Mouse (Mus musculus) hindbrain, embryonic 14.5 days (tissue): ENCODE measurements around the gene Jag2. TPM values are rescaled to one million over a fixed set of nuclear protein-coding genes. Genes with fewer than 3 reads are reported as not detected.

Source experiments
- ATAC-seq: fragments of 200-750 bp; cut with Nextera tagmentation; 2 replicates; pipeline ENCODE4 v1.8.0; 2017; ENCODE audit warnings: moderate number of reproducible peaks, mild to moderate bottlenecking, moderate TSS enrichment, moderate library complexity; ENCODE audit not compliant: low FRiP score
- DNase-seq: peaks from one replicate; pipeline ENCODE4 v3.0.0-alpha.2; 2015; ENCODE audit warnings: low spot score
- H3K27ac ChIP-seq: fragments of 300-500 bp; sonication (generic); 2 replicates; pipeline ENCODE4 v1.5.1; 2014; ENCODE audit warnings: mild to moderate bottlenecking, moderate library complexity
- H3K27me3 ChIP-seq: fragments of 300-500 bp; sonication (generic); 2 replicates; pipeline ENCODE4 v1.6.1; 2014; ENCODE audit warnings: mild to moderate bottlenecking, low read length, mixed read lengths; ENCODE audit not compliant: control insufficient read depth, insufficient read depth
- H3K36me3 ChIP-seq: fragments of 300-500 bp; sonication (generic); replicated peaks from 2 replicates; pipeline ENCODE4 v1.6.1; 2014; ENCODE audit not compliant: control insufficient read depth, insufficient read depth
- H3K4me1 ChIP-seq: fragments of 300-500 bp; sonication (generic); replicated peaks from 2 replicates; pipeline ENCODE4 v1.6.1; 2014; ENCODE audit warnings: antibody characterized with exemption, low read length, mixed read lengths; ENCODE audit not compliant: control insufficient read depth, insufficient read depth
- H3K4me2 ChIP-seq: fragments of 300-500 bp; sonication (generic); replicated peaks from 2 replicates; pipeline ENCODE4 v1.6.1; 2014; ENCODE audit warnings: mild to moderate bottlenecking, moderate library complexity
- H3K4me3 ChIP-seq: fragments of 300-500 bp; sonication (generic); replicated peaks from 2 replicates; pipeline ENCODE4 v1.5.1; 2014; ENCODE audit warnings: mild to moderate bottlenecking, low read length
- H3K9ac ChIP-seq: fragments of 300-500 bp; sonication (generic); 2 replicates; pipeline ENCODE4 v1.6.1; 2014
- H3K9me3 ChIP-seq: fragments of 300-500 bp; sonication (generic); 2 replicates; pipeline ENCODE4 v1.6.1; 2016; ENCODE audit warnings: low read length; ENCODE audit not compliant: control insufficient read depth
- WGBS: fragments of 180-500 bp; shearing (Covaris S2); extraction: QIAGEN DNeasy Blood & Tissue Kit; methylation state at CpG from one replicate; pipeline ENCODE4 v1.1.7; 2014; 5-methylcytosine and 5-hydroxymethylcytosine counted together
- polyA plus RNA-seq: library from polyadenylated mRNA; unstranded; fragments of >200 nt; fragmentation: Nextera tagmentation; extraction: Ambion mirVana; gene quantifications from 2 replicates; pipeline ENCODE4 v1.2.1, GENCODE M21; 2014

Jag2 gene
- polyA plus RNA-seq, 1 experiment from 2014 or later: 16.1 TPM

DNA sequence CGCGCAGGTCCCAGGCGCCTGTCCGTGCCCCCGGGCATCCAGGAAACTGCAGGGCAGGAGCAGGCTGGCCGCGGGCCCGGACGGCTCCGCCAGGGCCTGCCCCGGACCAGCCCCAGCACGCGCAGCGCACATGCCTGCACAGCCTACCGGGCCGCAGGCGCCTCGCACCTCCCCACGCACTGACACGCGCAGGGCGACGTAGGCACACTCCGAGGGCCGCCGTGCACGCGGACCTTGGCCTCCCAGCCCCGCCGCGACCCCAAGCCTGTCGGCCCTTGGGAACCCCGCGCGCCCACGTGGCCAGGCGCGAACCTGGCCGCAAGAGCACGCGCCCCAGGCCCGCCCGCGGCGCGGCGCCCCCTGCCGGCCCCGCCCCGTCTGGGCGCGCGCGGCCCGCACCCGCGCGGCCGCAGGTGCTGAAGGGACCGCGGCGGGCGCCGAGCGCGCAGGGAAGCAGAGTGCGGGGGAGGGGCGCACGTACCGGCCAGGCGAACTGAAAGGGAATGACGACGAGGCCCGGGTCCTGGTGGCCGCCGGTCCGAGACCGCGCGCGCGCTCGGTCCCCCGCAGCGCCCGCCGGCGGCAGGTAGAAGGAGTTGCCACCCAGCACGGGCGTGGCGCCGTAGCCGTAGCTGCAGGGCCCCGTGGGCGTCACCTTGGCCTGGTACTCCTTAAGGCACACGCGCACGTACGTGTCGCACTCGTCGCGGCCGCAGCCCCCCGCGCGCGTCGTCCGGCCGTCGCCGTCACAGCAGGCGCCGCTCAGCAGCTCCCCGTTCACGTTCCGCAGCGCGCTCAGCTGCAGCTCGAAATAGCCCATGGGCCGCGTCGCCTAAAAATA, 955 bp downstream of the Jag2 start:
- Histone ChIP-seq H3K27me3 (peaks cover 8% of the 10 kb centered on the region; the same call in 1 of the 2 replicates), H3K4me1 (peaks cover 29% of the 10 kb centered on the region), H3K4me3 (peak overlapping the region; percentile 79), H3K4me2 (peak overlapping the region; percentile 84), H3K27ac (peak overlapping the region; percentile 91), H3K9ac (peak overlapping the region; percentile 91), H3K9me3 (no peaks in the 10 kb centered on the region), H3K36me3 (no peaks in the 10 kb centered on the region)
- DNase-seq (peak; percentile 54), ATAC-seq (peak; percentile 63)
- WGBS: 1% methylated on average over 114 of the region's 124 CpGs

DNA sequence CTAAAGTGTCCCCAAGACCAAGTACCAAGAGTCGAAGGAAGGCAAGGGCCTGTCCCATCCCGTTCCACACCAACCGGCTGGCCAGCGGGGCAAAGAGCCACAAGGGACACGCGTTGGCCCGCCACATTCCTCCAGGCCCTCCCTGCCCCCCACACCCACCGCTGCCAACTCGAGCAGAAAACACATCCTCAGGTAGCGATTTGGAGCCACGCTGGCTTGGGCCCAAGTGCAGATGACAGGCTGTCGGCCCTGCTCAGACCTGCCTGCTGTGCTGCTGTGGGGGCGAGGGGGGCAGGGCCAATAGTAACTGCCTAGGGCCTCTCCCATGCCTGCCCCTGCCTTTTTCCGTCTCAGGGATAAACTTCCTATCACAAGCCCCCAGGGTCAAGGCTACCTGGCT, 2.3 kb downstream of the Jag2 start:
- Histone ChIP-seq H3K27ac (no peak overlapping the region), H3K36me3 (no peaks in the 10 kb centered on the region), H3K4me2 (peak overlapping the region; percentile 84), H3K4me1 (peaks cover 29% of the 10 kb centered on the region), H3K4me3 (no peak overlapping the region), H3K9ac (no peak overlapping the region), H3K9me3 (no peaks in the 10 kb centered on the region), H3K27me3 (peaks cover 8% of the 10 kb centered on the region; the same call in 1 of the 2 replicates)
- DNase-seq (no peak), ATAC-seq (no peak)
- 64% methylated on average over 14 of the region's 14 CpGs for WGBS

DNA sequence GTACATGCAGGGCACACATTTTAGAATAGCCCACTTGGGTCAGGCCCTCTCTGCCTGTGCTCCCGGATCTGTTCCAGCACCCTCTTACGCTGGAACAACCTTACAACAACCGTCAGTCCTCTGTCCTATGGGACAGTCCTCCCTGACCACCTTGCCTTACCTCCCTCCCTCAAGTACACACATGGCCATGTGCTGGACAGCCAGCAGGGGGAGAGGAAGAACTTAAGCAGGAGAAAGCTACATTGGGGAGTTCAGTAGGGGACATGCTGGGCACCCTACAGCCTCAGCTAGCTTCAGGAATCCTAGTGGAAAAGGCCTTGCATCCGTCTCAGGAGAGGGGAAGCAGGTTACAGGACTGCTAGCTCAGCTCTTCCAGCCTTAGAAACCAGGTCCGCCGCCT, 3.6 kb downstream of the Jag2 start:
- Histone ChIP-seq H3K9ac (no peak overlapping the region), H3K27ac (no peak overlapping the region), H3K4me1 (peaks cover 29% of the 10 kb centered on the region), H3K36me3 (no peaks in the 10 kb centered on the region), H3K4me3 (no peak overlapping the region), H3K27me3 (peaks cover 4% of the 10 kb centered on the region; the same call in 1 of the 2 replicates), H3K4me2 (no peak overlapping the region), H3K9me3 (no peaks in the 10 kb centered on the region)
- 94% methylated on average over 6 of the region's 6 CpGs for WGBS
- ATAC-seq (no peak), DNase-seq (no peak)

DNA sequence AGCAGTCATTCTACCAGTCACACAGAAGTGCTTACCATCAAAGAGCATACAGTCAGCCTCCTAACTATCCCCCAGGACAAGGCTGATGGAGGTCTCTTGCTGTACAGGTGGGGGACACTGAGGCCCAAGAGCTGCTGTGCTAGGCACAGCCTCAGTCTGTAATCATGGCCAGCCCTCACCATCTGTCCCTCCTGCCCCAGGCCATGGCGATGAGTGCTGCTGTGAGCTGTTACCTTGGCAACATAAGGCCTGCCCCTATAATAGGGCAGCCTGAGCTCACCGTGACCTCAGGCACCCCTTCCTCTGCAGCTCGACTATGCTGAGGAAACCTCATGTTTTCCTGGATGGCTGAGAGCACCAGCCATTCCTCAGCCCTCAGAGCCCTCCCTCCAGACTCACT, 7.0 kb downstream of the Jag2 start:
- 8% methylated on average over 3 of the region's 3 CpGs for WGBS
- no peak overlapping the region for H3K4me3 ChIP-seq
- H3K36me3 ChIP-seq: peaks cover 11% of the 10 kb centered on the region
- DNase-seq (no peak), ATAC-seq (no peak)
- no peaks in the 10 kb centered on the region for H3K9me3 ChIP-seq
- no peaks in the 10 kb centered on the region for H3K27me3 ChIP-seq
- no peak overlapping the region for H3K4me2 ChIP-seq
- no peak overlapping the region for H3K9ac ChIP-seq
- no peak overlapping the region for H3K27ac ChIP-seq
- peaks cover 14% of the 10 kb centered on the region for H3K4me1 ChIP-seq

GRCm38 (mm10) chr12:112921518-112921917, 8.1 kb downstream of the Jag2 start:
- no peak overlapping the region for H3K27ac ChIP-seq
- H3K27me3 ChIP-seq: no peaks in the 10 kb centered on the region
- H3K36me3 ChIP-seq: peaks cover 19% of the 10 kb centered on the region
- peaks cover 4% of the 10 kb centered on the region; the same call in 1 of the 2 replicates for H3K4me1 ChIP-seq
- no peak overlapping the region for H3K4me2 ChIP-seq
- DNase-seq: no peak
- no peak overlapping the region for H3K4me3 ChIP-seq
- H3K9me3 ChIP-seq: no peaks in the 10 kb centered on the region
- 86% methylated on average over 12 of the region's 12 CpGs for WGBS
- no peak for ATAC-seq
- no peak overlapping the region for H3K9ac ChIP-seq

- 61% methylated on average over 8 of the region's 8 CpGs for WGBS
- H3K9me3 ChIP-seq: no peaks in the 10 kb centered on the region
- no peaks in the 10 kb centered on the region for H3K27me3 ChIP-seq
- H3K4me1 ChIP-seq: no peaks in the 10 kb centered on the region
- H3K4me2 ChIP-seq: no peak overlapping the region
- no peak for ATAC-seq
- H3K9ac ChIP-seq: no peak overlapping the region
- no peak for DNase-seq
- H3K27ac ChIP-seq: no peak overlapping the region
- H3K4me3 ChIP-seq: no peak overlapping the region
- peaks cover 47% of the 10 kb centered on the region for H3K36me3 ChIP-seq
Measured at GRCm38 (mm10) chr12:112917906-112918305, 11.7 kb downstream of the Jag2 start.

DNA sequence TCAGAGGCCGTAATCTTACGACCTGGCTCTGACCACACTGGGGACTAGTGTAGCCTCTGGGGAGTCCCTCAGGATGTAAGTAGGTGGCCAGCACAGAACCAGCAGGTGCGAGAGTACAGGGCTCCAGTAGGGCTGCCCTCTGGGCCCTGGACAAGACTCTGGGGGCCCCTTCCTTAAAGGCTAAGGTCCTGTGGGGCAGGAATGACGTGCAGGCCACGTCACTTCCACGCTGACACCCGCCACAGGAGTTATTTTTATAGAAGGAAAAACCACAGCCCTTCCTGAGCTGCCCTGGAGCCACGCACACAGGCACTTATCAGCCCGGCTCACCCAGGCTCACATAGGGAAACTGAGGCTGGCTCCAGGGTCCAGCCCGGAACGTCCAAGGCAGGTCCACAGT, 12.1 kb downstream of the Jag2 start:
- no peak overlapping the region for H3K4me2 ChIP-seq
- no peaks in the 10 kb centered on the region for H3K4me1 ChIP-seq
- H3K36me3 ChIP-seq: peaks cover 52% of the 10 kb centered on the region
- ATAC-seq (no peak), DNase-seq (no peak)
- H3K4me3 ChIP-seq: no peak overlapping the region
- H3K9me3 ChIP-seq: no peaks in the 10 kb centered on the region
- no peaks in the 10 kb centered on the region for H3K27me3 ChIP-seq
- no peak overlapping the region for H3K9ac ChIP-seq
- 82% methylated on average over 11 of the region's 11 CpGs for WGBS
- no peak overlapping the region for H3K27ac ChIP-seq

- ATAC-seq: no peak
Measured at GRCm38 (mm10) chr12:112916698-112917400, 12.7 kb downstream of the Jag2 start.

DNA sequence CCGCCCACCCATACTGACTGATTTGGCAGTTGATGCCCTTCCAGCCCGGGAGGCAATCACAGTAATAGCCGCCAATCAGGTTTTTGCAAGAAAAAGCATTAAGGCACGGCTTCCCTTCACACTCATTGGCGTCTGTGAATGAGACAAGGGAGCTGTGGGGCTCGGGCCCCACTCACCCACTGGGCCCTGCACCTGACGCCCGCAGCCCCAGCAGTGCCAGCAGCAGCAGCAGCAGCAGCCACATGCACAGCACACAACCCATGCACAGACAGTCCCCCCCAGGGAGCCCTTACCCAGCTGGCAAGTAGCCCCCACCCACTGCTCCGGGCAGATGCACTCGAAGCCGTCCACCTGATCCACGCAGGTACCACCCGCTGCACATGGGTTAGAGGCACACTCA, 14.0 kb downstream of the Jag2 start:
- peaks cover 71% of the 10 kb centered on the region for H3K36me3 ChIP-seq
- H3K4me1 ChIP-seq: no peaks in the 10 kb centered on the region
- H3K27ac ChIP-seq: no peak overlapping the region
- no peaks in the 10 kb centered on the region for H3K9me3 ChIP-seq
- H3K27me3 ChIP-seq: no peaks in the 10 kb centered on the region
- no peak for ATAC-seq
- no peak for DNase-seq
- 57% methylated on average over 13 of the region's 13 CpGs for WGBS
- no peak overlapping the region for H3K9ac ChIP-seq
- no peak overlapping the region for H3K4me2 ChIP-seq
- H3K4me3 ChIP-seq: no peak overlapping the region

More at GRCm38 (mm10) chr12:112916698-112917400, 12.7 kb downstream of the Jag2 start:
- Histone ChIP-seq H3K4me3 (no peak overlapping the region), H3K9me3 (no peaks in the 10 kb centered on the region), H3K27ac (no peak overlapping the region), H3K4me1 (no peaks in the 10 kb centered on the region), H3K4me2 (no peak overlapping the region), H3K27me3 (no peaks in the 10 kb centered on the region), H3K36me3 (peaks cover 58% of the 10 kb centered on the region), H3K9ac (no peak overlapping the region)
- DNase-seq: no peak
- WGBS: 87% methylated on average over 16 of the region's 16 CpGs
